Mouse (Mus musculus) liver, adult 2 months (tissue): ENCODE measurements at regions not wholly inside any gene's neighbourhood (a gene's known extent, or its start where the extent isn't known, plus 50 kb on each side); places are given as distances from the start of the nearest gene placed in this dataset.

ENCODE experiments used
- DNase-seq: peaks from one replicate; pipeline ENCODE4 v3.0.0-alpha.2; 2011; ENCODE audit warnings: low read depth, low spot score; ENCODE audit errors: extremely low read depth
- H3K27ac ChIP-seq: fragments of 200-500 bp; replicated peaks from 2 replicates; pipeline ENCODE4 v1.5.1; 2012; ENCODE audit warnings: low read depth, mild to moderate bottlenecking, control low read depth, inconsistent platforms, low read length; ENCODE audit not compliant: insufficient read depth
- H3K27me3 ChIP-seq: fragments of 200-500 bp; 2 replicates; pipeline ENCODE4 v1.6.1; 2012; ENCODE audit warnings: mild to moderate bottlenecking, moderate library complexity, low read length, inconsistent platforms; ENCODE audit not compliant: control insufficient read depth, insufficient read depth
- H3K36me3 ChIP-seq: fragments of 200-500 bp; 2 replicates; pipeline ENCODE4 v1.6.1; 2012; ENCODE audit warnings: low read length, inconsistent platforms; ENCODE audit not compliant: control insufficient read depth, insufficient read depth
- H3K4me1 ChIP-seq: fragments of 200-500 bp; 2 replicates; pipeline ENCODE4 v1.6.1; 2011; ENCODE audit warnings: low read length; ENCODE audit not compliant: control insufficient read depth, insufficient read depth
- H3K4me3 ChIP-seq: fragments of 200-500 bp; 2 replicates; pipeline ENCODE4 v1.5.1; 2011; ENCODE audit warnings: low read depth, mild to moderate bottlenecking, control low read depth, low read length, moderate library complexity; ENCODE audit not compliant: insufficient read depth
- H3K79me2 ChIP-seq: fragments of 200-500 bp; 2 replicates; pipeline ENCODE4 v1.6.1; 2012; ENCODE audit warnings: inconsistent platforms, mild to moderate bottlenecking, low read length, moderate library complexity; ENCODE audit not compliant: control insufficient read depth, insufficient read depth
- H3K9ac ChIP-seq: fragments of 200-500 bp; 2 replicates; pipeline ENCODE4 v1.6.1; 2012; ENCODE audit warnings: low read depth, mild to moderate bottlenecking, control low read depth, inconsistent platforms, low read length
- CTCF ChIP-seq: fragments of 200-500 bp; IDR thresholded peaks from 2 replicates; pipeline ENCODE4 v1.5.1; 2011; ENCODE audit warnings: low read depth, low read length, control low read depth
- POLR2A ChIP-seq: fragments of 200-500 bp; IDR thresholded peaks from 2 replicates; pipeline ENCODE4 v1.6.1; 2011; ENCODE audit warnings: low read length, control low read depth; ENCODE audit not compliant: insufficient read depth; ENCODE audit errors: extremely low read depth
- WGBS: fragments of 180-500 bp; shearing (Covaris S2); methylation state at CpG from one replicate; pipeline ENCODE4 v1.1.7; 2018; 5-methylcytosine and 5-hydroxymethylcytosine counted together

GRCm38 (mm10) chr9:120657786-120658185, 86.5 kb downstream of the Rpl14 start:
- H3K27ac ChIP-seq: no peak overlapping the region
- no peak overlapping the region for H3K9ac ChIP-seq
- H3K4me1 ChIP-seq: no peaks in the 10 kb centered on the region
- TF ChIP-seq CTCF (no peak), POLR2A (no peak)
- H3K4me3 ChIP-seq: no peak overlapping the region
- no peaks in the 10 kb centered on the region for H3K79me2 ChIP-seq
- no peak for DNase-seq
- no peaks in the 10 kb centered on the region for H3K36me3 ChIP-seq
- no peaks in the 10 kb centered on the region for H3K27me3 ChIP-seq

GRCm38 (mm10) chr9:120658576-120658975, 87.3 kb downstream of the Rpl14 start:
- Histone ChIP-seq H3K9ac (no peak overlapping the region), H3K4me3 (no peak overlapping the region), H3K36me3 (no peaks in the 10 kb centered on the region), H3K27me3 (no peaks in the 10 kb centered on the region), H3K27ac (no peak overlapping the region), H3K4me1 (no peaks in the 10 kb centered on the region), H3K79me2 (no peaks in the 10 kb centered on the region)
- DNase-seq: no peak
- WGBS: 56% methylated on average over 2 of the region's 2 CpGs
- TF ChIP-seq POLR2A (no peak), CTCF (no peak)

- Histone ChIP-seq H3K27me3 (peaks cover 6% of the 10 kb centered on the region; the same call in 1 of the 2 replicates), H3K9ac (no peak overlapping the region), H3K36me3 (no peaks in the 10 kb centered on the region), H3K4me3 (no peak overlapping the region), H3K79me2 (no peaks in the 10 kb centered on the region), H3K27ac (no peak overlapping the region), H3K4me1 (peaks cover 3% of the 10 kb centered on the region; the same call in 1 of the 2 replicates)
- TF ChIP-seq POLR2A (no peak), CTCF (no peak)
- no peak for DNase-seq
- WGBS: 65% methylated on average over 5 of the region's 5 CpGs
Measured at GRCm38 (mm10) chr9:120661226-120661625, 90.0 kb downstream of the Rpl14 start.

- Histone ChIP-seq H3K27ac (no peak overlapping the region), H3K9ac (no peak overlapping the region), H3K79me2 (no peaks in the 10 kb centered on the region), H3K36me3 (no peaks in the 10 kb centered on the region), H3K27me3 (peaks cover 6% of the 10 kb centered on the region; the same call in 1 of the 2 replicates), H3K4me1 (peaks cover 4% of the 10 kb centered on the region; the same call in 1 of the 2 replicates), H3K4me3 (no peak overlapping the region)
- TF ChIP-seq CTCF (no peak), POLR2A (no peak)
- 85% methylated on average over 7 of the region's 7 CpGs for WGBS
- no peak for DNase-seq
Measured at GRCm38 (mm10) chr9:120661641-120662227, 90.5 kb downstream of the Rpl14 start.

- Histone ChIP-seq H3K4me1 (peaks cover 4% of the 10 kb centered on the region; the same call in 1 of the 2 replicates), H3K36me3 (no peaks in the 10 kb centered on the region), H3K27ac (no peak overlapping the region), H3K27me3 (peaks cover 6% of the 10 kb centered on the region; the same call in 1 of the 2 replicates), H3K9ac (no peak overlapping the region), H3K79me2 (no peaks in the 10 kb centered on the region), H3K4me3 (no peak overlapping the region)
- TF ChIP-seq POLR2A: no peak
- no peak for TF ChIP-seq CTCF
- WGBS: 64% methylated on average over 6 of the region's 6 CpGs
- no peak for DNase-seq
Measured at GRCm38 (mm10) chr9:120663181-120663580, 91.9 kb downstream of the Rpl14 start.

GRCm38 (mm10) chr9:120664086-120664485, 92.8 kb downstream of the Rpl14 start:
- no peaks in the 10 kb centered on the region for H3K79me2 ChIP-seq
- no peaks in the 10 kb centered on the region for H3K36me3 ChIP-seq
- no peak overlapping the region for H3K9ac ChIP-seq
- TF ChIP-seq CTCF (no peak), POLR2A (no peak)
- no peak overlapping the region for H3K4me3 ChIP-seq
- no peak for DNase-seq
- 86% methylated on average over 10 of the region's 10 CpGs for WGBS
- H3K27me3 ChIP-seq: peaks cover 6% of the 10 kb centered on the region; the same call in 1 of the 2 replicates
- peaks cover 4% of the 10 kb centered on the region; the same call in 1 of the 2 replicates for H3K4me1 ChIP-seq
- H3K27ac ChIP-seq: no peak overlapping the region
